ENCODE assay signal across 9 mouse cellular contexts in genomic region chr4:116448673-116449072, GRCm38 (mm10). TPM values are rescaled to one million over a fixed set of nuclear protein-coding genes. Genes with fewer than 3 reads are reported as not detected.
DNase-seq lines count a peak whose midpoint lies in the region; ATAC-seq and TF ChIP-seq lines count a peak whose summit lies in the region.
"Had no signal": no experiment of that assay in that cellular context is flagged by ENCODE, and none has a peak within 500 bp of the region (broad histone marks: within the 10 kb centered on the region; RNA-seq: fewer than 3 reads in every experiment).

No protein-coding gene starts in this region.

- no peak overlapping the region for H3K4me3 ChIP-seq in midbrain, embryonic 11.5 days (ENCODE audit: low read depth, low read length)
- H3K4me3 ChIP-seq in midbrain, embryonic 15.5 days = no peak overlapping the region
- H3K4me3 ChIP-seq in lung, postnatal 0 days (ENCODE audit: low read depth, low read length) = no peak overlapping the region
- no peak overlapping the region for H3K4me3 ChIP-seq in spleen, adult 2 months (ENCODE audit: extremely low read depth, insufficient read depth, insufficient read length)
- H3K4me3 ChIP-seq: myocyte had no signal

- H3K9me3 ChIP-seq in midbrain, embryonic 11.5 days (ENCODE audit: control insufficient read depth, low read length) = no peaks in the 10 kb centered on the region
- H3K9me3 ChIP-seq in midbrain, embryonic 15.5 days = no peaks in the 10 kb centered on the region
- H3K9me3 ChIP-seq in lung, postnatal 0 days (ENCODE audit: low read length) = no peaks in the 10 kb centered on the region

- H3K27ac ChIP-seq in midbrain, embryonic 11.5 days (ENCODE audit: low read depth, low read length) = no peak overlapping the region
- no peak overlapping the region for H3K27ac ChIP-seq in midbrain, embryonic 15.5 days
- no peak overlapping the region for H3K27ac ChIP-seq in lung, postnatal 0 days (ENCODE audit: low read length)
- no peak overlapping the region for H3K27ac ChIP-seq in spleen, adult 2 months (ENCODE audit: insufficient read depth, low read length)

- no peak for TF ChIP-seq EP300 in lung, postnatal 0 days (IDR thresholded peaks at IDR 0.05)

- H3K4me1 ChIP-seq in midbrain, embryonic 11.5 days (ENCODE audit: control insufficient read depth, insufficient read depth, low read length) = no peaks in the 10 kb centered on the region
- no peaks in the 10 kb centered on the region for H3K4me1 ChIP-seq in midbrain, embryonic 15.5 days
- no peaks in the 10 kb centered on the region for H3K4me1 ChIP-seq in lung, postnatal 0 days (ENCODE audit: insufficient read depth, low read depth, low read length)
- H3K4me1 ChIP-seq in spleen, adult 2 months (ENCODE audit: control insufficient read depth, insufficient read depth, insufficient read length) = no peaks in the 10 kb centered on the region

- TF ChIP-seq CTCF in lung, postnatal 0 days (IDR thresholded peaks at IDR 0.05) = peak; percentile 85
- peak; percentile 42; the same call in 1 of the 2 replicates for TF ChIP-seq CTCF in spleen, adult 2 months (IDR thresholded peaks at IDR 0.05; ENCODE audit: extremely low read depth, insufficient read depth, insufficient read length, insufficient replicate concordance)

- 58% methylated on average over 8 of the region's 8 CpGs for WGBS in midbrain, embryonic 11.5 days
- WGBS in midbrain, embryonic 15.5 days = 50% methylated on average over 8 of the region's 8 CpGs
- WGBS in lung, postnatal 0 days = 49% methylated on average over 8 of the region's 8 CpGs
- WGBS in spleen, adult 2 months = 57% methylated on average over 8 of the region's 8 CpGs

- TF ChIP-seq POLR2A in spleen, adult 2 months (IDR thresholded peaks at IDR 0.05; ENCODE audit: low read depth, low read length) = no peak

- no peak overlapping the region for H3K9ac ChIP-seq in midbrain, embryonic 11.5 days (ENCODE audit: low read length)
- no peak overlapping the region for H3K9ac ChIP-seq in midbrain, embryonic 15.5 days
- no peak overlapping the region for H3K9ac ChIP-seq in lung, postnatal 0 days (replicated peaks; ENCODE audit: low read depth)

- no peaks in the 10 kb centered on the region for H3K36me3 ChIP-seq in midbrain, embryonic 11.5 days (ENCODE audit: control insufficient read depth, insufficient read depth, low read length)
- no peaks in the 10 kb centered on the region for H3K36me3 ChIP-seq in midbrain, embryonic 15.5 days (replicated peaks)
- H3K36me3 ChIP-seq in lung, postnatal 0 days (ENCODE audit: insufficient read depth, low read length) = no peaks in the 10 kb centered on the region
- H3K36me3 ChIP-seq in spleen, adult 2 months (ENCODE audit: control insufficient read depth, insufficient read depth, low read length) = no peaks in the 10 kb centered on the region

- no peaks in the 10 kb centered on the region for H3K27me3 ChIP-seq in midbrain, embryonic 11.5 days (ENCODE audit: control insufficient read depth, insufficient read depth, low read length)
- no peaks in the 10 kb centered on the region for H3K27me3 ChIP-seq in midbrain, embryonic 15.5 days (replicated peaks)
- no peaks in the 10 kb centered on the region for H3K27me3 ChIP-seq in lung, postnatal 0 days (replicated peaks; ENCODE audit: insufficient read depth, low read length)
- no peaks in the 10 kb centered on the region for H3K27me3 ChIP-seq in spleen, adult 2 months (ENCODE audit: control insufficient read depth, insufficient read depth, low read length)

- DNase-seq in midbrain, embryonic 11.5 days (ENCODE audit: low spot score, missing footprints) = peak; percentile 88
- peak; percentile 57 for DNase-seq in adrenal gland, adult 8-10 months
- peak; percentile 31 for DNase-seq in embryo, embryonic 9.5 days (ENCODE audit: extremely low spot score)
- DNase-seq in kidney, postnatal 10 days = peak; percentile 43
- DNase-seq in lung, postnatal 0 days (ENCODE audit: low spot score) = peak; percentile 74
- DNase-seq in spleen, adult 2 months (ENCODE audit: low read depth in 1 of 2, low spot score in 2 of 2) = peak; percentile 56 to 57
- DNase-seq in frontal cortex, postnatal 36 days (ENCODE audit: low spot score in 2 of 2) = no peak

- ATAC-seq in midbrain, embryonic 11.5 days (ENCODE audit: low FRiP score) = no peak
- no peak for ATAC-seq in midbrain, embryonic 15.5 days (replicated peaks)
- ATAC-seq in lung, postnatal 0 days = no peak

- no peak overlapping the region for H3K4me2 ChIP-seq in midbrain, embryonic 11.5 days
- H3K4me2 ChIP-seq in midbrain, embryonic 15.5 days = no peak overlapping the region
- no peak overlapping the region for H3K4me2 ChIP-seq in lung, postnatal 0 days (replicated peaks; ENCODE audit: low read depth, low read length)

RNA-seq across cellular contexts. Expression of gene Mast2, which starts 15.3 kb away (rescaled TPM):
- polyA plus RNA-seq in midbrain, embryonic 11.5 days (2014; fragmentation: Nextera tagmentation; extraction: Ambion mirVana) = 31.9 and 35.6 TPM in 2 replicates
- polyA plus RNA-seq in midbrain, embryonic 15.5 days (2015; fragmentation: Nextera tagmentation; extraction: Ambion mirVana) = 54.5 and 59.1 TPM in 2 replicates
- 10 to 100 TPM; 34.5 to 54.7 (median 45.6) TPM for total RNA-seq in adrenal gland, adult 8-10 months (2022)
- polyA plus RNA-seq in lung, postnatal 0 days (2015; fragmentation: Nextera tagmentation; extraction: Ambion mirVana) = 5.9 and 7.1 TPM in 2 replicates
- polyA plus RNA-seq in spleen, adult 2 months (2012; rRNA removed) = 35.6 and 53.6 TPM in 2 replicates

RNA-seq across cellular contexts. Expression of gene Ipp, which starts 58.7 kb away (rescaled TPM):
- polyA plus RNA-seq in midbrain, embryonic 11.5 days (2014; fragmentation: Nextera tagmentation; extraction: Ambion mirVana) = 4.6 and 5.4 TPM in 2 replicates
- 13.3 and 13.6 TPM in 2 replicates for polyA plus RNA-seq in midbrain, embryonic 15.5 days (2015; fragmentation: Nextera tagmentation; extraction: Ambion mirVana)
- total RNA-seq in adrenal gland, adult 8-10 months (2022) = 10 to 100 TPM; 22.1 to 23.2 (median 22.2) TPM
- 6.7 and 7.4 TPM in 2 replicates for polyA plus RNA-seq in lung, postnatal 0 days (2015; fragmentation: Nextera tagmentation; extraction: Ambion mirVana)
- polyA plus RNA-seq in spleen, adult 2 months (2012; rRNA removed) = 0.97 and 1.1 TPM in 2 replicates

Comparison
In these comparisons a context has a peak if more than half of its experiments do, and no peak if none do; other contexts are left out.
1. DNase-seq: peak in midbrain, embryonic 11.5 days (single experiment), adrenal gland, adult 8-10 months (single experiment), embryo, embryonic 9.5 days (single experiment), kidney, postnatal 10 days (single experiment), lung, postnatal 0 days (single experiment) and spleen, adult 2 months (2 of 2); none in frontal cortex, postnatal 36 days (0 of 2).